Mouse (Mus musculus) cerebellum, postnatal 10 days (tissue): ENCODE results near the gene Msh5.
"Not testable (repeated sequence)": the region's sequence is repeated elsewhere in the genome, so short reads cannot be mapped to it uniquely, and the experiment has no call there.

Experiments used
- DNase-seq, 2 experiments: peaks; one replicate each; pipeline ENCODE4 v3.0.0; 2021; ENCODE audit warnings: mixed read lengths in 2 of 2

The Msh5 gene

GRCm38 (mm10) chr17:35022541-35023060, 23.9 kb downstream of the Msh5 start:
- no peak for DNase-seq

GRCm38 (mm10) chr17:35021842-35022477, 24.6 kb downstream of the Msh5 start:
- no peak for DNase-seq

- peak; percentile 97 to 98 for DNase-seq
Measured at GRCm38 (mm10) chr17:35021163-35021808, 25.3 kb downstream of the Msh5 start.

GRCm38 (mm10) chr17:35020551-35020950, 26.0 kb downstream of the Msh5 start:
- DNase-seq, result no peak

- peak in 1 of 2 experiments; percentile 18 for DNase-seq
Measured at GRCm38 (mm10) chr17:35019894-35020293, 26.7 kb downstream of the Msh5 start.

- DNase-seq, result no peak
Measured at GRCm38 (mm10) chr17:35018171-35018570, 28.4 kb downstream of the Msh5 start.

GRCm38 (mm10) chr17:35017706-35018030, 28.9 kb downstream of the Msh5 start:
- no peak for DNase-seq

- peak; percentile 63 to 71 for DNase-seq
Measured at GRCm38 (mm10) chr17:35016791-35017705, 29.5 kb downstream of the Msh5 start.

GRCm38 (mm10) chr17:35016376-35016775, 30.2 kb downstream of the Msh5 start, which contains the start of gene Vwa7:
Gene Vwa7, plus strand, starts transcription at chr17:35016579.
- peak; percentile 93 to 95 for DNase-seq

- no peak for DNase-seq
Measured at GRCm38 (mm10) chr17:35015296-35015695, 31.2 kb downstream of the Msh5 start.

- DNase-seq, result peak; percentile 9 to 14
Measured at GRCm38 (mm10) chr17:35013221-35013620, 33.3 kb downstream of the Msh5 start.

GRCm38 (mm10) chr17:35012430-35012829, 34.1 kb downstream of the Msh5 start:
- peak in 1 of 2 experiments; percentile 16 for DNase-seq

- DNase-seq, result peak in 1 of 2 experiments; percentile 7
Measured at GRCm38 (mm10) chr17:35011440-35011839, 35.1 kb downstream of the Msh5 start.

GRCm38 (mm10) chr17:35009586-35009985, 37.0 kb downstream of the Msh5 start:
- DNase-seq, result peak; percentile 77 to 81

GRCm38 (mm10) chr17:35007387-35007991, 39.1 kb downstream of the Msh5 start:
- no peak for DNase-seq

GRCm38 (mm10) chr17:35005902-35006301, 40.6 kb downstream of the Msh5 start:
- DNase-seq, result not testable (repeated sequence)

GRCm38 (mm10) chr17:35005158-35005557, 41.4 kb downstream of the Msh5 start:
- DNase-seq, result peak in 1 of 2 experiments; percentile 9

GRCm38 (mm10) chr17:35004075-35004717, 42.3 kb downstream of the Msh5 start:
- DNase-seq, result no peak

GRCm38 (mm10) chr17:35003022-35003838, 43.3 kb downstream of the Msh5 start:
- DNase-seq, result no peak

GRCm38 (mm10) chr17:35002153-35002865, 44.2 kb downstream of the Msh5 start:
- peak; percentile 22 to 42 for DNase-seq
